Mouse (Mus musculus) liver, adult 2 months (tissue): Measurements from ENCODE around the gene Man2b1. TPM values are rescaled to one million over a fixed set of nuclear protein-coding genes. Genes with fewer than 3 reads are reported as not detected.
"Not testable (repeated sequence)": the region's sequence is repeated elsewhere in the genome, so short reads cannot be mapped to it uniquely, and the experiment has no call there.

ENCODE experiments used
- DNase-seq: peaks from one replicate; pipeline ENCODE4 v3.0.0-alpha.2; 2011; ENCODE audit warnings: low read depth, low spot score; ENCODE audit errors: extremely low read depth
- H3K27ac ChIP-seq: fragments of 200-500 bp; replicated peaks from 2 replicates; pipeline ENCODE4 v1.5.1; 2012; ENCODE audit warnings: low read depth, mild to moderate bottlenecking, control low read depth, inconsistent platforms, low read length; ENCODE audit not compliant: insufficient read depth
- H3K27me3 ChIP-seq: fragments of 200-500 bp; 2 replicates; pipeline ENCODE4 v1.6.1; 2012; ENCODE audit warnings: mild to moderate bottlenecking, moderate library complexity, low read length, inconsistent platforms; ENCODE audit not compliant: control insufficient read depth, insufficient read depth
- H3K36me3 ChIP-seq: fragments of 200-500 bp; 2 replicates; pipeline ENCODE4 v1.6.1; 2012; ENCODE audit warnings: low read length, inconsistent platforms; ENCODE audit not compliant: control insufficient read depth, insufficient read depth
- H3K4me1 ChIP-seq: fragments of 200-500 bp; 2 replicates; pipeline ENCODE4 v1.6.1; 2011; ENCODE audit warnings: low read length; ENCODE audit not compliant: control insufficient read depth, insufficient read depth
- H3K4me3 ChIP-seq: fragments of 200-500 bp; 2 replicates; pipeline ENCODE4 v1.5.1; 2011; ENCODE audit warnings: low read depth, mild to moderate bottlenecking, control low read depth, low read length, moderate library complexity; ENCODE audit not compliant: insufficient read depth
- H3K79me2 ChIP-seq: fragments of 200-500 bp; 2 replicates; pipeline ENCODE4 v1.6.1; 2012; ENCODE audit warnings: inconsistent platforms, mild to moderate bottlenecking, low read length, moderate library complexity; ENCODE audit not compliant: control insufficient read depth, insufficient read depth
- H3K9ac ChIP-seq: fragments of 200-500 bp; 2 replicates; pipeline ENCODE4 v1.6.1; 2012; ENCODE audit warnings: low read depth, mild to moderate bottlenecking, control low read depth, inconsistent platforms, low read length
- CTCF ChIP-seq: fragments of 200-500 bp; IDR thresholded peaks from 2 replicates; pipeline ENCODE4 v1.5.1; 2011; ENCODE audit warnings: low read depth, low read length, control low read depth
- POLR2A ChIP-seq: fragments of 200-500 bp; IDR thresholded peaks from 2 replicates; pipeline ENCODE4 v1.6.1; 2011; ENCODE audit warnings: low read length, control low read depth; ENCODE audit not compliant: insufficient read depth; ENCODE audit errors: extremely low read depth
- WGBS: fragments of 180-500 bp; shearing (Covaris S2); methylation state at CpG from one replicate; pipeline ENCODE4 v1.1.7; 2018; 5-methylcytosine and 5-hydroxymethylcytosine counted together
- polyA plus RNA-seq: library from polyadenylated mRNA; depleted of rRNA; stranded (reverse); fragments of >200 nt; gene quantifications from 2 replicates; pipeline ENCODE4 v1.2.3, GENCODE M21; 2012
- total RNA-seq: library from RNA; depleted of rRNA; stranded (reverse); fragments of >200 nt; gene quantifications from 2 replicates; pipeline ENCODE4 v1.2.3, GENCODE M21; 2014

The Man2b1 gene
- total and polyA plus RNA-seq, 2 experiments, result 57.2 to 69.5 TPM

GRCm38 (mm10) chr8:85076001-85076400 lies 7.1 kb upstream of the Man2b1 start:
- Histone ChIP-seq H3K4me3 (no peak overlapping the region), H3K4me1 (peaks cover 7% of the 10 kb centered on the region), H3K9ac (no peak overlapping the region), H3K27ac (no peak overlapping the region), H3K27me3 (no peaks in the 10 kb centered on the region), H3K36me3 (peaks cover 2% of the 10 kb centered on the region; the same call in 1 of the 2 replicates), H3K79me2 (peaks cover 9% of the 10 kb centered on the region; the same call in 1 of the 2 replicates)
- no peak for DNase-seq
- WGBS, result 82% methylated on average over 9 of the region's 9 CpGs
- peak; percentile 66 for TF ChIP-seq CTCF
- no peak for TF ChIP-seq POLR2A

GRCm38 (mm10) chr8:85076993-85077392 lies 6.1 kb upstream of the Man2b1 start:
- Histone ChIP-seq H3K27ac (no peak overlapping the region), H3K9ac (no peak overlapping the region), H3K27me3 (no peaks in the 10 kb centered on the region), H3K79me2 (peaks cover 9% of the 10 kb centered on the region; the same call in 1 of the 2 replicates), H3K36me3 (peaks cover 2% of the 10 kb centered on the region; the same call in 1 of the 2 replicates), H3K4me1 (peaks cover 12% of the 10 kb centered on the region), H3K4me3 (no peak overlapping the region)
- 0% methylated on average over 2 of the region's 2 CpGs for WGBS
- peak; percentile 72 for DNase-seq
- peak; percentile 100 for TF ChIP-seq CTCF
- TF ChIP-seq POLR2A, result no peak

- H3K27ac ChIP-seq, result peak overlapping the region; percentile 22
- WGBS, result 0% methylated on average over 25 of the region's 25 CpGs
- TF ChIP-seq POLR2A (no peak), CTCF (no peak)
- H3K79me2 ChIP-seq, result peaks cover 5% of the 10 kb centered on the region; the same call in 1 of the 2 replicates
- DNase-seq, result no peak
- no peaks in the 10 kb centered on the region for H3K27me3 ChIP-seq
- peak overlapping the region; percentile 92 for H3K9ac ChIP-seq
- H3K4me1 ChIP-seq, result peaks cover 25% of the 10 kb centered on the region
- peak overlapping the region; percentile 87 for H3K4me3 ChIP-seq
- peaks cover 2% of the 10 kb centered on the region; the same call in 1 of the 2 replicates for H3K36me3 ChIP-seq
These were observed 2.9 kb upstream of the Man2b1 start for GRCm38 (mm10) chr8:85080214-85080531.

GRCm38 (mm10) chr8:85080532-85081215 lies 2.4 kb upstream of the Man2b1 start, which contains the start of gene Wdr83os:
Gene Wdr83os (plus strand): TSS chr8:85080740.
- peak within 1 kb of the TSS; percentile 87 for H3K4me3 ChIP-seq
- H3K27ac ChIP-seq, result peak within 1 kb of the TSS; percentile 49
- peak; percentile 76 for DNase-seq
- no peaks in the 10 kb centered on the region for H3K27me3 ChIP-seq
- H3K36me3 ChIP-seq, result peaks cover 7% of the 10 kb centered on the region
- WGBS, result under 1% methylated on average over 30 of the region's 30 CpGs
- H3K9ac ChIP-seq, result peak within 1 kb of the TSS; percentile 92
- TF ChIP-seq POLR2A, result no peak
- TF ChIP-seq CTCF, result no peak
- H3K79me2 ChIP-seq, result peaks cover 5% of the 10 kb centered on the region; the same call in 1 of the 2 replicates
- H3K4me1 ChIP-seq, result peaks cover 25% of the 10 kb centered on the region

- Histone ChIP-seq H3K27me3 (no peaks in the 10 kb centered on the region), H3K9ac (peak within 1 kb of the TSS; percentile 92), H3K4me3 (peak within 1 kb of the TSS; percentile 87), H3K36me3 (peaks cover 7% of the 10 kb centered on the region), H3K79me2 (peaks cover 5% of the 10 kb centered on the region; the same call in 1 of the 2 replicates), H3K4me1 (peaks cover 25% of the 10 kb centered on the region), H3K27ac (peak within 1 kb of the TSS; percentile 49)
- no peak for TF ChIP-seq CTCF
- TF ChIP-seq POLR2A, result no peak
- WGBS, result under 1% methylated on average over 9 of the region's 9 CpGs
- DNase-seq, result peak; percentile 52
These were observed 1.9 kb upstream of the Man2b1 start, which contains the start of gene Wdr83 for GRCm38 (mm10) chr8:85081216-85081555. Gene Wdr83 (minus strand): TSS chr8:85081306.

GRCm38 (mm10) chr8:85082169-85082568 lies 901 bp upstream of the Man2b1 start:
- not testable (repeated sequence) for H3K27ac ChIP-seq, H3K4me3 ChIP-seq, DNase-seq, H3K9ac ChIP-seq, H3K27me3 ChIP-seq, H3K79me2 ChIP-seq
- Histone ChIP-seq H3K36me3 (peaks cover 13% of the 10 kb centered on the region), H3K4me1 (peaks cover 25% of the 10 kb centered on the region)
- WGBS, result 71% methylated on average over 4 of the region's 4 CpGs
